18 mouse cellular contexts compared by ENCODE assay signal in the genomic region with DNA sequence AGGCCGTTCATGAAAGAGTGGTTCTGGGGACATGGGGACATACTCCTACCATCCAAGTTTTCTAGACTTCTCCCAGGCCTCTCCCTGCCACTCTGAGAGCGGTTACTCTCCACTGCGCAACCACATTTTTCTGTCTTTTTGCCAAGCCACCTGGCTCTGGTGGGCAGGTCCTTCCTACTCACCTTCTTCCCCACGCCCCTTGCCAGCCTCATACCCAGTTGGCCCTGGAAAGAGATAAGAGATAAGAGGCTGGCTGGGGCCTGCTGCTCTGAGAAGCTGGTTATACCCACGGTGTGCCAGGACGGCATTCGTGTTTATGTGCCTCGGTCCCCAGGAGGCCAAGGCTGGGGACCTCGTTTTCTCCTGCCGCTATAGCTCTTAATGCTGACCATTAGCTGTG.
DNase-seq lines count a peak whose midpoint lies in the region; ATAC-seq lines count a peak whose summit lies in the region.
"Had no signal": no experiment of that assay in that cellular context is flagged by ENCODE, and none has a peak within 500 bp of the region (broad histone marks: within the 10 kb centered on the region; RNA-seq: fewer than 3 reads in every experiment).

No protein-coding gene starts in this region.

- H3K27ac ChIP-seq in heart, embryonic 16.5 days (ENCODE audit: low read length) = peak overlapping the region; percentile 93
- H3K27ac ChIP-seq: embryonic facial prominence, embryonic 13.5 days; left cerebral cortex, adult 2 months; limb, embryonic 12.5 days; liver, embryonic 14.5 days; macrophage; midbrain, embryonic 12.5 days had no signal

- no peaks in the 10 kb centered on the region for H3K27me3 ChIP-seq in heart, embryonic 16.5 days (ENCODE audit: control insufficient read depth, insufficient read depth, low read length)

- 72% methylated on average over 10 of the region's 10 CpGs for WGBS in heart, embryonic 16.5 days

- peaks cover 88% of the 10 kb centered on the region for H3K4me1 ChIP-seq in heart, embryonic 16.5 days (ENCODE audit: control insufficient read depth, insufficient read depth, low read length)

- no peak for ATAC-seq in heart, embryonic 16.5 days (replicated peaks; ENCODE audit: extremely low read depth, insufficient read depth, low FRiP score)
- ATAC-seq: forebrain, embryonic 16.5 days had no signal

- H3K9me3 ChIP-seq in heart, embryonic 16.5 days (replicated peaks; ENCODE audit: control insufficient read depth, low read length) = no peaks in the 10 kb centered on the region
- H3K9me3 ChIP-seq: embryonic facial prominence, embryonic 13.5 days; hindbrain, embryonic 12.5 days; limb, embryonic 12.5 days; midbrain, embryonic 12.5 days had no signal

- H3K4me3 ChIP-seq in heart, embryonic 16.5 days (ENCODE audit: low read length) = no peak overlapping the region
- H3K4me3 ChIP-seq: embryonic facial prominence, embryonic 13.5 days; hindbrain, embryonic 12.5 days; left cerebral cortex, adult 2 months; limb, embryonic 12.5 days; midbrain, embryonic 12.5 days had no signal

- intact Hi-C loops in heart, postnatal 10 days (cut with DNase I) = loop anchor here (5.0 kb wide), 1 partner anchor 140 kb away; no protein-coding TSS in a partner anchor

- no peaks in the 10 kb centered on the region for H3K36me3 ChIP-seq in heart, embryonic 16.5 days (ENCODE audit: control insufficient read depth, insufficient read depth)
- H3K36me3 ChIP-seq: embryonic facial prominence, embryonic 13.5 days; hindbrain, embryonic 12.5 days; limb, embryonic 12.5 days; midbrain, embryonic 12.5 days had no signal

- no peak for DNase-seq in heart, postnatal 10 days
- peak; percentile 70 for DNase-seq in urinary bladder, postnatal 14 days (ENCODE audit: low spot score)
- no peak for DNase-seq in urinary bladder, adult 2 months (ENCODE audit: low spot score)
- peak; percentile 68 for DNase-seq in lung, postnatal 25 days (ENCODE audit: low spot score)
- no peak for DNase-seq in spleen, postnatal 36 days (ENCODE audit: low spot score in 2 of 2)
- DNase-seq in frontal cortex, postnatal 10 days (ENCODE audit: low spot score in 2 of 2) = no peak
- DNase-seq: adrenal gland, postnatal 14 days; cerebellum, adult 18-20 months; thymus, adult 2 months had no signal

- H3K4me2 ChIP-seq in heart, embryonic 16.5 days (ENCODE audit: low read depth, low read length) = no peak overlapping the region
- H3K4me2 ChIP-seq: embryonic facial prominence, embryonic 13.5 days; hindbrain, embryonic 12.5 days; midbrain, embryonic 12.5 days had no signal

- H3K9ac ChIP-seq in heart, embryonic 16.5 days (ENCODE audit: low read length) = no peak overlapping the region
- H3K9ac ChIP-seq: embryonic facial prominence, embryonic 13.5 days; hindbrain, embryonic 12.5 days; liver, embryonic 14.5 days; midbrain, embryonic 12.5 days had no signal

Comparison
In these comparisons a context has a peak if more than half of its experiments do, and no peak if none do; other contexts are left out.
1. DNase-seq: peak in urinary bladder, postnatal 14 days (single experiment) and lung, postnatal 25 days (single experiment); none in heart, postnatal 10 days (0 of 2), urinary bladder, adult 2 months (single experiment), spleen, postnatal 36 days (0 of 2) and frontal cortex, postnatal 10 days (0 of 2).